In genomic region chr3:139860831-139861371, GRCm38 (mm10) we compare ENCODE assay signal across 9 mouse cellular contexts.
DNase-seq lines count a peak whose midpoint lies in the region; ATAC-seq and TF ChIP-seq lines count a peak whose summit lies in the region.
"Had no signal": no experiment of that assay in that cellular context is flagged by ENCODE, and none has a peak within 500 bp of the region (broad histone marks: within the 10 kb centered on the region; RNA-seq: fewer than 3 reads in every experiment).

No protein-coding gene starts in this region.

- no peak for TF ChIP-seq CTCF in left cerebral cortex, adult 2 months (IDR thresholded peaks at IDR 0.05)

- H3K27me3 ChIP-seq in kidney, embryonic 14.5 days (ENCODE audit: control insufficient read depth, insufficient read depth, low read length) = no peaks in the 10 kb centered on the region
- no peaks in the 10 kb centered on the region for H3K27me3 ChIP-seq in embryonic facial prominence, embryonic 15.5 days
- no peaks in the 10 kb centered on the region for H3K27me3 ChIP-seq in intestine, embryonic 16.5 days (replicated peaks; ENCODE audit: control insufficient read depth, insufficient read depth, low read length)
- H3K27me3 ChIP-seq in neural tube, embryonic 15.5 days (replicated peaks) = no peaks in the 10 kb centered on the region

- intact Hi-C loops in left cerebral cortex, adult 2 months (cut with DNase I) = no loop called here

- no peak overlapping the region for H3K9ac ChIP-seq in kidney, embryonic 14.5 days (ENCODE audit: low read depth, low read length)
- no peak overlapping the region for H3K9ac ChIP-seq in embryonic facial prominence, embryonic 15.5 days
- no peak overlapping the region for H3K9ac ChIP-seq in intestine, embryonic 16.5 days (ENCODE audit: low read depth, low read length)
- no peak overlapping the region for H3K9ac ChIP-seq in neural tube, embryonic 15.5 days (replicated peaks)

- WGBS in kidney, embryonic 14.5 days = 16% methylated on average over 9 of the region's 9 CpGs
- 14% methylated on average over 9 of the region's 9 CpGs for WGBS in embryonic facial prominence, embryonic 15.5 days
- 40% methylated on average over 9 of the region's 9 CpGs for WGBS in intestine, embryonic 16.5 days
- WGBS in neural tube, embryonic 15.5 days = 8% methylated on average over 9 of the region's 9 CpGs

- DNase-seq in kidney, adult 9 months = no peak
- DNase-seq in gastrocnemius, adult 8-10 months (ENCODE audit: low spot score in 2 of 2) = no peak
- no peak for DNase-seq in gastrocnemius, postnatal 10 days
- DNase-seq in left cerebral cortex, adult 2 months (ENCODE audit: extremely low spot score in 1 of 2, low spot score in 2 of 2) = no peak
- DNase-seq: adrenal gland, postnatal 25 days had no signal

- H3K4me2 ChIP-seq in kidney, embryonic 14.5 days (replicated peaks; ENCODE audit: low read depth, low read length) = peak overlapping the region; percentile 15; the same call in 1 of the 2 replicates
- peak overlapping the region; percentile 38 for H3K4me2 ChIP-seq in embryonic facial prominence, embryonic 15.5 days (replicated peaks)
- H3K4me2 ChIP-seq in intestine, embryonic 16.5 days (ENCODE audit: low read depth, low read length) = no peak overlapping the region
- peak overlapping the region; percentile 30 for H3K4me2 ChIP-seq in neural tube, embryonic 15.5 days

- H3K4me3 ChIP-seq in kidney, embryonic 14.5 days (ENCODE audit: low read length) = no peak overlapping the region
- 0 out of 2 replicates have a peak overlapping the region, but pooled peaks have one; percentile 13 for H3K4me3 ChIP-seq in embryonic facial prominence, embryonic 15.5 days (replicated peaks)
- no peak overlapping the region for H3K4me3 ChIP-seq in intestine, embryonic 16.5 days (ENCODE audit: low read length)
- H3K4me3 ChIP-seq in neural tube, embryonic 15.5 days (replicated peaks) = no peak overlapping the region
- H3K4me3 ChIP-seq in left cerebral cortex, adult 2 months = no peak overlapping the region

- ATAC-seq in kidney, embryonic 14.5 days (ENCODE audit: low FRiP score, low TSS enrichment) = peak; percentile 84; the same call in 1 of the 2 replicates
- ATAC-seq in embryonic facial prominence, embryonic 15.5 days (ENCODE audit: insufficient number of reproducible peaks, low FRiP score, low TSS enrichment, low read depth) = no peak
- peak; percentile 48; the same call in 1 of the 2 replicates for ATAC-seq in intestine, embryonic 16.5 days
- peak; percentile 90 for ATAC-seq in neural tube, embryonic 15.5 days (ENCODE audit: low FRiP score)

- H3K36me3 ChIP-seq in kidney, embryonic 14.5 days (ENCODE audit: control insufficient read depth, insufficient read depth, low read length) = no peaks in the 10 kb centered on the region
- H3K36me3 ChIP-seq in embryonic facial prominence, embryonic 15.5 days = no peaks in the 10 kb centered on the region
- H3K36me3 ChIP-seq in intestine, embryonic 16.5 days (ENCODE audit: control insufficient read depth, insufficient read depth, low read length) = no peaks in the 10 kb centered on the region
- H3K36me3 ChIP-seq in neural tube, embryonic 15.5 days = no peaks in the 10 kb centered on the region

- H3K27ac ChIP-seq in kidney, embryonic 14.5 days (ENCODE audit: low read depth, low read length) = no peak overlapping the region
- H3K27ac ChIP-seq in embryonic facial prominence, embryonic 15.5 days (replicated peaks) = peak overlapping the region; percentile 36; the same call in 1 of the 2 replicates
- peak overlapping the region; percentile 30 for H3K27ac ChIP-seq in intestine, embryonic 16.5 days (ENCODE audit: low read length)
- H3K27ac ChIP-seq in neural tube, embryonic 15.5 days (replicated peaks) = peak overlapping the region; percentile 73
- no peak overlapping the region for H3K27ac ChIP-seq in left cerebral cortex, adult 2 months

- peaks cover 5% of the 10 kb centered on the region; the same call in 1 of the 2 replicates for H3K4me1 ChIP-seq in kidney, embryonic 14.5 days (ENCODE audit: control insufficient read depth, insufficient read depth, low read length)
- H3K4me1 ChIP-seq in embryonic facial prominence, embryonic 15.5 days = peaks cover 12% of the 10 kb centered on the region
- H3K4me1 ChIP-seq in intestine, embryonic 16.5 days (ENCODE audit: control insufficient read depth, insufficient read depth, low read length) = 0 out of 2 replicates have a peak, but pooled peaks cover 6% of the 10 kb centered on the region
- peaks cover 20% of the 10 kb centered on the region for H3K4me1 ChIP-seq in neural tube, embryonic 15.5 days

- H3K9me3 ChIP-seq in kidney, embryonic 14.5 days (ENCODE audit: control insufficient read depth, low read length) = no peaks in the 10 kb centered on the region
- H3K9me3 ChIP-seq in embryonic facial prominence, embryonic 15.5 days (replicated peaks) = no peaks in the 10 kb centered on the region
- no peaks in the 10 kb centered on the region for H3K9me3 ChIP-seq in intestine, embryonic 16.5 days (ENCODE audit: control insufficient read depth, low read length)
- H3K9me3 ChIP-seq in neural tube, embryonic 15.5 days (replicated peaks) = no peaks in the 10 kb centered on the region

Comparison
In these comparisons a context has a peak if more than half of its experiments do, and no peak if none do; other contexts are left out.
1. H3K27ac ChIP-seq: peak in embryonic facial prominence, embryonic 15.5 days (single experiment), intestine, embryonic 16.5 days (single experiment) and neural tube, embryonic 15.5 days (single experiment); none in kidney, embryonic 14.5 days (single experiment) and left cerebral cortex, adult 2 months (single experiment).